Mouse (Mus musculus) brain, embryonic 14.5 days (tissue): ENCODE results near the gene Entpd5.

ENCODE experiments used
- CTCF ChIP-seq: fragments of 200-500 bp; IDR thresholded peaks from 2 replicates; pipeline ENCODE4 v1.5.1; 2012; ENCODE audit warnings: inconsistent platforms, mild to moderate bottlenecking, moderate library complexity, borderline replicate concordance; ENCODE audit not compliant: insufficient read depth, insufficient read length; ENCODE audit errors: extremely low read depth
- POLR2A ChIP-seq: fragments of 200-500 bp; IDR thresholded peaks from 2 replicates; pipeline ENCODE4 v1.6.1; 2012; ENCODE audit warnings: mild to moderate bottlenecking, inconsistent platforms, borderline replicate concordance; ENCODE audit not compliant: poor library complexity, insufficient read depth, insufficient read length, severe bottlenecking; ENCODE audit errors: extremely low read depth

DNA sequence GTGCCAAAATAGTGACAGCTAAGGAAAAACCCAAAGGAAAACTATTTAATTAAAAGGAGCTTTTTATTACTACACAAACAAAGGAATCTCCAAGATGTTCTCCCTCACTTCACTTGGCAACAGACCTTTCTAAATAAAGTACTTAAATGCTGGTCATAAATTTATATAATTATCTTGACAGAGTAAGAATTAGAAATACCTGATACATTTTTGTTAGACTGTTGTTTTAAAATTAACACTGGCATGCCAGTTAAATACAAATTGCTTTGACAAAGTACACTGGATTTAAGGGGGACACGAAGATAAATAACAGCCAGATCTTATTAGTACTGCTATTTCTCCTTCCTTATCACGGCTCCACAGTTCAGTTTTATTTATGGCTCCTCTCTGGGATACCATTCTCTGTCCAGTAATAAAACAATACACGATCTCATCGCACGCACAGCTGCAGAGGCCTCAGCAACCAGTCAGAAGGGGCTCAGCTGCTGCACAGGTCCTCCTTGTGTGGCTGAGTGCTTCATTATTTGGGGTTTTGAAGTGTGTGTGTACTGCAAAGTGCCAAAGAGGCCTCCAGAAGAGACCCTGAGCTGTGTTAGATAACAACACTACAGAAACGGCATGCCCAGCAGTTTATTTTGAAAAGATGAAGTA lies 34.9 kb downstream of the Entpd5 start:
- TF ChIP-seq CTCF (no peak), POLR2A (no peak)
